Mouse (Mus musculus) right cerebral cortex, postnatal 14 days (tissue): ENCODE results near the gene Olfr1219.

Experiments used
- DNase-seq: peaks from one replicate; pipeline ENCODE4 v3.0.0; 2022

Gene Olfr1219

DNA sequence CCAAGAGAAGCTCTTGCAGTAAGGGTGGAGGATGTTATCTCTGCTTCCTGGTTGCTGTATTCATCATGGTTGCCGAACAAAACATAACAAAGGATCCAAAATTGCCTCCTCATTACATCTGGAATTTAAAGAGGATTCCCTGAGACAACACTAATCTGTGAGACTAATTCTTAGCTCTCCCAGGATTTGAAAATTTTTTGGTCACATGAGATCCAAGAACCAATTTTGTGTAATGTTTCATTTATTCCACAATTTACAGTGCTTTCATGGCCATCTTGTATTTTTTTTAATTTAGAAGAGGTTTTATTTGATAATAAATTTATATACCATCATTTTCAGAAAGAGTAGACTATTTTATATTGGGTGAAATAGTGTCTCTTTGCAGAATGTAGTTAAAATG is at the start of gene Olfr1219:
Gene Olfr1219 (minus strand): TSS at position 101 of the 400 bp plus-strand sequence.
- no peak for DNase-seq

GRCm38 (mm10) chr2:89132954-89133353 is 49.6 kb upstream of the Olfr1219 start, which contains the start of gene Olfr1222:
Gene Olfr1222 (minus strand): TSS chr2:89133054.
- DNase-seq, result no peak

- DNase-seq, result no peak
Measured at GRCm38 (mm10) chr2:89117183-89117582, 33.9 kb upstream of the Olfr1219 start, which contains the start of gene Olfr1221. Gene Olfr1221 (minus strand): TSS chr2:89117283.

- no peak for DNase-seq
Measured at GRCm38 (mm10) chr2:89106735-89107134, 23.4 kb upstream of the Olfr1219 start, which contains the start of gene Olfr1220. Gene Olfr1220 (minus strand): TSS chr2:89106835.

DNA sequence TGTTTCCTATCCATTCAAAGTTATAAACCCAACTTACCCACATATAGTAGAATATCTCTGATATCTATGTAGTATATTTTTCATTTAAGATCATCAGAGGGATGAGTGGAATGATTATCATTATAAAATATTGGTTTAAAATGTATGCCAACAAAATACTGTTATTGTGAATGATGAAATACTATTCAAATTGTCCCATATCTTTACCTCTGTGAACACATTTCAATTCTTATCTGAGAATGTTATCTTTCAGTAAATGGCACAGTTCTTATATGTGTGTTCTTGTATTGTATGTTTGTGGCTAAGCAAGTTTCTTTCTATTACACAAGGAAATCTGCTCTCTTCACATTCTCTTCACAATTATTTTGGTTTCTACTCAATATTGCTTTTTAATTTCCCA is 22.3 kb upstream of the Olfr1219 start:
- no peak for DNase-seq

- no peak for DNase-seq
Measured at GRCm38 (mm10) chr2:89093848-89094247, 10.5 kb upstream of the Olfr1219 start.

- no peak for DNase-seq
Measured at GRCm38 (mm10) chr2:89081487-89081886, 1.8 kb downstream of the Olfr1219 start.

- DNase-seq, result no peak
Measured at GRCm38 (mm10) chr2:89061087-89061486, 22.2 kb downstream of the Olfr1219 start, which contains the start of gene Olfr1218. Gene Olfr1218 (minus strand): TSS chr2:89061187.

DNA sequence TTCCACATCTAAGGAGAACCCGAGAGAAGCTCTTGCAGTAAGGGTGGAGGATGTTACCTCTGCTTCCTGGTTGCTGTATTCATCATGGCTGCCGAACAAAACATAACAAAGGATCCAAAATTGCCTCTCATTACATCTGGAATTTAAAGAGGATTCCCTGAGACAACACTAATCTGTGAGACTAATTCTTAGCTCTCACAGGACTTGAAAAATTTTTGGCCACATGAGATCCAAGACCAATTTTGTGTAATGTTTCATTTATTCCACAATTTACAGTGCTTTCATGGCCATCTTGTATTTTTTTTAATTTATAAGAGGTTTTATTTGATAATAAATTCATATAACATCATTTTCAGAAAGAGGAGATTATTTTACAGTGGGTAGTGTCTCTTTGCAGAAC is 51.3 kb downstream of the Olfr1219 start, which contains the start of gene Olfr1217:
Gene Olfr1217 (minus strand): TSS at position 101 of the 400 bp plus-strand sequence.
- DNase-seq, result no peak
